Mouse (Mus musculus) embryonic facial prominence, embryonic 10.5 days (tissue): ENCODE results near the gene Crtc2. TPM values are rescaled to one million over a fixed set of nuclear protein-coding genes. Genes with fewer than 3 reads are reported as not detected.
A peak's percentile ranks its signal among the peaks of the same experiment; 100 is the strongest.

ENCODE experiments used
- DNase-seq: peaks from one replicate; pipeline ENCODE4 v3.0.0-alpha.2; 2017; ENCODE audit warnings: low spot score
- H3K27ac ChIP-seq: fragments of 300-500 bp; sonication (generic); replicated peaks from 2 replicates; pipeline ENCODE4 v1.5.1; 2016; ENCODE audit warnings: mild to moderate bottlenecking
- H3K27me3 ChIP-seq: fragments of 300-500 bp; sonication (generic); replicated peaks from 2 replicates; pipeline ENCODE4 v1.6.1; 2016; ENCODE audit warnings: low read depth, mild to moderate bottlenecking; ENCODE audit not compliant: poor library complexity, severe bottlenecking
- H3K36me3 ChIP-seq: fragments of 300-500 bp; sonication (generic); replicated peaks from 2 replicates; pipeline ENCODE4 v1.6.1; 2016; ENCODE audit warnings: mild to moderate bottlenecking, moderate library complexity
- H3K4me1 ChIP-seq: fragments of 300-500 bp; sonication (generic); 2 replicates; pipeline ENCODE4 v1.6.1; 2016
- H3K4me3 ChIP-seq: fragments of 300-500 bp; sonication (generic); 2 replicates; pipeline ENCODE4 v1.5.1; 2016; ENCODE audit warnings: mild to moderate bottlenecking, moderate library complexity
- H3K9me3 ChIP-seq: fragments of 300-500 bp; sonication (generic); 2 replicates; pipeline ENCODE4 v1.6.1; 2016; ENCODE audit warnings: mild to moderate bottlenecking
- WGBS: fragments of 180-500 bp; shearing (Covaris S2); methylation state at CpG from one replicate; pipeline ENCODE4 v1.1.7; 2016; 5-methylcytosine and 5-hydroxymethylcytosine counted together
- polyA plus RNA-seq: library from polyadenylated mRNA; unstranded; fragments of >200 nt; fragmentation: Nextera tagmentation; extraction: Ambion mirVana; gene quantifications from 2 replicates; pipeline ENCODE4 v1.2.1, GENCODE M21; 2016

Gene Crtc2
- polyA plus RNA-seq, 1 experiment from 2014 or later, result 26.1 TPM

DNA sequence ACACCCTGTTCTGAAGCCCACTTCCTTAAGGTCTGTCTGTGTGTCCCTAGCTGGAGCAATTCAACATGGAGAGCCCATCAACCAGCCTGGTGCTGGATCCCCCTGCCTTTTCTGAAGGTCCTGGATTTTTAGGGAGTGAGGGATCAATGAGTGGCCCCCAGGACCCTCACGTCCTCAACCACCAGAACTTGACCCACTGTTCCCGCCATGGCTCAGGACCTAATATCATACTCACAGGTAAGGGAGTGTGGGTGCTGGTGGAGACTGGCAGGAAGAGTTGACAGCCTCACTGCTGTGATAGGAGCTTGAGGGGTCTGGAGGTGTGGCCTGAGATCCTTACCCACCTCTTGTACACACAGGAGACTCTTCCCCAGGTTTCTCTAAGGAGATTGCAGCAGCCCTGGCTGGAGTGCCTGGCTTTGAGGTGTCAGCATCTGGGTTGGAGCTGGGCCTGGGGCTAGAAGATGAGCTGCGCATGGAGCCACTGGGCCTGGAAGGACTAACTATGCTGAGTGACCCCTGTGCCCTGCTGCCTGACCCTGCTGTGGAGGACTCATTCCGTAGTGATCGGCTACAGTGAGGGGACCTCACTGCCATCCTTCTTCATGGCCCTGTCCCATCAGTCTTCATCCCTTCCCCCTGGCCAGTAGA, 9.3 kb downstream of the Crtc2 start:
- H3K4me1 ChIP-seq, result peaks cover 24% of the 10 kb centered on the region
- H3K36me3 ChIP-seq, result peaks cover 71% of the 10 kb centered on the region
- no peaks in the 10 kb centered on the region for H3K9me3 ChIP-seq
- no peak overlapping the region for H3K4me3 ChIP-seq
- no peak for DNase-seq
- no peaks in the 10 kb centered on the region for H3K27me3 ChIP-seq
- no peak overlapping the region for H3K27ac ChIP-seq
- WGBS, result 84% methylated on average over 5 of the region's 5 CpGs

DNA sequence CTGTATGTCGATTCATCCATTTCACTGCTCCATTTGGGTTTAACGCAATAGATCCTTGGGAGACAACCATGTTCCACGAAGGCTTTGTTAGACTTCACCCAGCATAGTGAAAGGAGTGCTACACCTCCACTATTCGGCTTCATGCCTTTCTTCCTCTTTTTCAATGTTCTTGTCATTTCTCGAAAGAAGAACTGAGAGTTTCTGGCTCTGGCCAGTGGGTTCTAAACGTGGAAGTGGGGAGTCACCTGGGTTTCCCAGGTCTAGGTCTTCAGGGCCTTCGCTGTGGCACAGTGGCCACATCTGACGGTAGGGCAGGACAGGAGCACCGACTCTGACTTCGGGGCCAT, 10.7 kb downstream of the Crtc2 start:
- Histone ChIP-seq H3K4me1 (peaks cover 24% of the 10 kb centered on the region), H3K9me3 (no peaks in the 10 kb centered on the region), H3K27me3 (no peaks in the 10 kb centered on the region), H3K36me3 (peaks cover 67% of the 10 kb centered on the region), H3K27ac (peak overlapping the region; percentile 97), H3K4me3 (peak overlapping the region; percentile 82)
- WGBS, result 35% methylated on average over 10 of the region's 10 CpGs
- no peak for DNase-seq

DNA sequence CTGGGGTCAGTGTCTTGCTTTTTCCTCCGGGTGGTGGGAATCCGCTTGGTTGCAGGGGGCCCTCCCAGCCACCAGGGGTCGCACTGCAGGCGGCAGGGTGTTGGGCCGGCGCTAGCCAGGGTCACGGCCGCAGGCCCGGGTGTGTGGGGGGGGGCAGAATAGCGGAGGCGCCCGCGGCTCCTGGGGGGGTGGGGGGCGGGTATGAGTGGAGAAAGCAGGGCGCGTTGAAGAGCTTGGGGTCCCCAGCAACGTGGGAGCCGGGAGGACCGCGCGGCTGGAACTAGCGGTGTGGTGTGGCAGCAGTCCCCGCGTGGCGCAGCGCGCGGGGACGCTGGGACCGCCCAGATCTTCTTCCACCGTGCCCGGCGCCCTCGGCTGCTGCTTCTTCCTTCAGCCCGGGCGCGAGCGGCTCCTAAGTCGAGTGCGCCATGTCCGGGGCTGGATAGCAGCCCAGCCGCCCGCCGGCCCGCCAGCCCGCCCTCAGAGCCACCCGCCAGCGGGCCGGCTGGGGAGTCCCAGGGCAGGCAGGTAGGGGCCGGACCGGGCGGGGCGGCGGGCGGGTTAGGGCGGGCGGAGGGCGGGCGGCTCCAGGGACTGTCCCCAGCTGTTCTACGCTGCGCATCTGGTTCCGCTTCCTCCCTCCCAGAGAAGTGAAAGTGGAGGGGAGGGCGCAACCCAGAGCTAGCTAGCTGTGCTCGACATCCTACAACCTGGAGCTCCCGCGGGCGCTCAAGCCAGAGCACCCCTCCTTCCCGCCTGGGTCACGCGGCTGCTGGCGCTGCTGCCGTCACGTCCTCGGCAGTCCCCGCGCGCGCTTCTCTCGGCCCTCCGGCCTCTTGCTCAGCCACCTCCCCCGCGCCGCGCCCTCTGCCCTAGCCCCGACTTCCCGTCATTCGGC, 11.3 kb downstream of the Crtc2 start, which contains the start of gene Dennd4b:
Gene Dennd4b (plus strand): TSS at position 152 of the 898 bp plus-strand sequence.
- under 1% methylated on average over 87 of the region's 87 CpGs for WGBS
- Histone ChIP-seq H3K9me3 (no peaks in the 10 kb centered on the region), H3K36me3 (peaks cover 62% of the 10 kb centered on the region), H3K27me3 (no peaks in the 10 kb centered on the region), H3K27ac (peak within 1 kb of the TSS; percentile 97), H3K4me3 (peak within 1 kb of the TSS; percentile 82), H3K4me1 (peaks cover 24% of the 10 kb centered on the region)
- peak; percentile 93 for DNase-seq

DNA sequence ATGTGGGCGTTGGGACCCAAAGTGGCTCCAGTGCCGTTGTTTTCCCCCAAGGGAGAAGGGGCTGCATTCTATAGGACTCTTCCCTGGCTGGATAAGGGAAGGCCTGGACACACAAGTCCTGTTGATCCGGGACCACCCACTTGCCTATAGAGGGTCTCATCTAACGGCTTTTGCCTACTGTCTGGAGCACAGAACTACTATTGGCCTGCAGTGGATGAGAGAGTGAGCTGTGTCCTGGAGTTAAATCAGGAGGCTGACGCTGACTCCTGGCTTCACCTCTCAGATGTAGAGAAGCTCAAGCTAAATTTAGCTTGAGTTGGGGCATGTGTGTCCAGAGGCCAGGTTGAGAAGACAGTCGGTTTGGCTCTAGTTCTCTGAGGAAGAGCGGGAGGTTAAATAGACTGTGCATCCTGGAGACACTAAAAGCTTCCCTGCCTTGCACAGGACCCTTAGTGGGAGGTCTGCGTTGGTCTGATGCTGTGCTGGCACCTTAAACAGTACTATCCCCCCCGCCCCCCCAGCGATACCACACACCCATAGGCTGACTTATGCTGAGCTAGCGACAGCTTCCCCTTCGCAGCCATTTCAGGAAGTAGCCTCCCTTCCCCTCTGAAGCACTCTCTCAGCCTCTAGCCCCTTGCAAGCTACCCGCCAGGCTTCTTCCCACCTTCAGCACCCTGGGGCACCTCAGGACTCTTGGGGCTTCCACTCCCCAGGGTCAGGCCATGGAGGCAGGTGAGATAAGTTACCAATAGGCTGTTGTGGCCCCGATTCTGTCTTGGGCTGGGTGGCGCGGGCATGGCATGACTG, 12.2 kb downstream of the Crtc2 start:
- no peak for DNase-seq
- Histone ChIP-seq H3K4me3 (peak overlapping the region; percentile 82), H3K27ac (peak overlapping the region; percentile 97), H3K27me3 (no peaks in the 10 kb centered on the region), H3K9me3 (no peaks in the 10 kb centered on the region), H3K4me1 (peaks cover 24% of the 10 kb centered on the region), H3K36me3 (peaks cover 62% of the 10 kb centered on the region)
- WGBS, result 26% methylated on average over 16 of the region's 16 CpGs

DNA sequence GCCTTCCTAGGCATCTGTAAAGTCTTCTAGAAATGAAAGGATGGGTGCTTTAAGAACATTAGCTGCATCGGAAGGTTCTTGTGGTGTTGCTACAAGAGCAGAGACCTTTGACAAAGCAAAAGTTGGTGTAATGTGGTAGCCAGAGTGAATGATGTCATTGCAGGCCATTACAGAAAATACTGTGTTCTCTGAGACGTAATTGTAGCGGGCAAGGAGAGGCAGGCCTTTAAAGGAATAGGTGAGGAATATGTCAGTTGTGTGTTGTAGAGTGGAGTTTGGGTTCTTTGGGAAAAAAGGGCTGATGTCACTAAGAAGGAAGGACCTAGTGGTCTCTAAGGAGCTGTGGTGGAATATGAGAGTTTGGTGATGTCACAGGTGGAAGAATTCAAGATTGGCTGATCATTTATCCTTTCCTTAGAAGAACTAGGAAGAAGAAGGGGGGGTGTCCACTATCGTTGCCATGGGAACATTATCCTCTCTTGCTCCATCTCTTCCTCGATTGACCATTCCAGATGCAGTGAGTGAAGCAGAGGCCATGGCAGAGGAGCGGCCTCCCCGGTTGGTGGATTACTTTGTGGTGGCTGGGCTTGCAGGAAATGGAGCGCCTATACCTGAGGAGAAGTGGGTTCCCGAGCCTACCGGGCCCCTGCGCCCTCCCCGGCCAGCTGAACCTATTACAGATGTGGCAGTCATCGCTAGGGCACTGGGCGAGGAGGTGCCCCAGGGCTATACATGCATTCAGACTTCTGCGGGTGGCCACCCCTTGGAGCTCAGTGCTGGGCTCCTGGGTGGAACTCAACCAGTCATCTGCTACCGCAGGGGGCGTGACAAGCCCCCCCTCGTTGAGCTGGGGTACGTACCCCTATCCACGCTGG, 13.2 kb downstream of the Crtc2 start:
- DNase-seq, result no peak
- no peaks in the 10 kb centered on the region for H3K9me3 ChIP-seq
- H3K36me3 ChIP-seq, result peaks cover 62% of the 10 kb centered on the region
- no peak overlapping the region for H3K27ac ChIP-seq
- peaks cover 31% of the 10 kb centered on the region for H3K4me1 ChIP-seq
- H3K27me3 ChIP-seq, result no peaks in the 10 kb centered on the region
- WGBS, result 92% methylated on average over 20 of the region's 20 CpGs
- H3K4me3 ChIP-seq, result peak overlapping the region; percentile 82; the same call in 1 of the 2 replicates

DNA sequence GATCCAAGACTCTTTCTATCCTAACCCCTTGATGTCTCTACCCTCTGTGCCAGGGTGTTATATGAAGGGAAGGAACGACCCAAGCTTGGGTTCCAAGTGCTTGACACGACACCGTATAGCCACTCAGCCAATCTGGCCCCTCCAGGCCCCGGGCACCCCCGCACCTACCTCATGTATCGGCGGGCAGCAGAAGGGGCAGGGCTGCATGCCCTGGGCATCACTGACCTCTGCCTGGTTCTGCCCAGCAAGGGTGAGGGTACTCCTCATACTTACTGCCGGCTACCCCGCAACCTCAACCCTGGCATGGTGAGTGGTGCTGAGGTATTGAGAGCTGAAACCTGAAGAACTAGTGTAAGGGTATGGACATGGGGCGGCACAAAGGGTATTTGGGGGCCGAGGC, 14.2 kb downstream of the Crtc2 start:
- no peak for DNase-seq
- Histone ChIP-seq H3K27me3 (no peaks in the 10 kb centered on the region), H3K9me3 (no peaks in the 10 kb centered on the region), H3K36me3 (peaks cover 62% of the 10 kb centered on the region), H3K27ac (no peak overlapping the region), H3K4me3 (no peak overlapping the region), H3K4me1 (peaks cover 33% of the 10 kb centered on the region)
- 95% methylated on average over 11 of the region's 11 CpGs for WGBS

DNA sequence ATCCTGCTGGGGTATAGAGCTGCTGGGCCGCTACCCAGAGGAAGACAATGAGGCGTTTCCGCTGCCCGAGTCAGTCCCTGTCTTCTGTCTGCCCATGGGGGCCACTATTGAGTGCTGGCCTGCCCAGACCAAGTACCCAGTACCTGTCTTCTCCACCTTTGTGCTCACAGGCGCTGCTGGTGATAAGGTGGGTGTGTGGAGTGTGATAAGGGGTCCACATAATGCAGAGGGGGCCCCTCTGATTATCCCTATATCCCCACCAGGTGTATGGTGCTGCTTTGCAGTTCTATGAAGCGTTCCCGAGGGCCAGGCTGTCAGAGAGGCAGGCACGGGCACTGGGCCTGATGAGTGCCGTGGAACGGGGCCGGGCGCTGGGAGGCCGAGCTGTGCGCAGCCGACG, 15.0 kb downstream of the Crtc2 start:
- Histone ChIP-seq H3K36me3 (peaks cover 62% of the 10 kb centered on the region), H3K4me1 (peaks cover 33% of the 10 kb centered on the region), H3K27me3 (no peaks in the 10 kb centered on the region), H3K4me3 (no peak overlapping the region), H3K27ac (no peak overlapping the region), H3K9me3 (no peaks in the 10 kb centered on the region)
- DNase-seq, result no peak
- 90% methylated on average over 16 of the region's 16 CpGs for WGBS

DNA sequence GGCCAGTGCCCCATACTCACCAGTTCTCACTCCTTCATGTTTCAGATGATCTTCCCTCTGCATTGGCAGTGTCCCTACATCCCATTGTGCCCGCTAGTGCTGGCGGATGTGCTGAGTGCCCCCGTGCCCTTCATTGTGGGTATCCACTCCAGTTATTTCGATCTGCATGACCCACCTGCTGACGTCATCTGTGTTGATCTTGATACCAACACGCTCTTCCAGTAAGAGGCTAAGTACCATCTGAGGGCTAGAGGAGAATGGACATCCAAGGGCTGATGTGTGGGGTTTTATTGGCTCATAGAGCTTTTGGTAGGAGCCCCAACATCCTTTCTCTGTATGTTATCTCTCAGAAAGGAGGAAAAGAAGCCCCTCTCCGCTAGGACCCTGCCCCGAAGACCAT, 16.8 kb downstream of the Crtc2 start:
- no peak overlapping the region for H3K4me3 ChIP-seq
- no peak for DNase-seq
- no peak overlapping the region for H3K27ac ChIP-seq
- peaks cover 20% of the 10 kb centered on the region for H3K4me1 ChIP-seq
- 95% methylated on average over 8 of the region's 8 CpGs for WGBS
- no peaks in the 10 kb centered on the region for H3K27me3 ChIP-seq
- no peaks in the 10 kb centered on the region for H3K9me3 ChIP-seq
- H3K36me3 ChIP-seq, result peaks cover 69% of the 10 kb centered on the region

DNA sequence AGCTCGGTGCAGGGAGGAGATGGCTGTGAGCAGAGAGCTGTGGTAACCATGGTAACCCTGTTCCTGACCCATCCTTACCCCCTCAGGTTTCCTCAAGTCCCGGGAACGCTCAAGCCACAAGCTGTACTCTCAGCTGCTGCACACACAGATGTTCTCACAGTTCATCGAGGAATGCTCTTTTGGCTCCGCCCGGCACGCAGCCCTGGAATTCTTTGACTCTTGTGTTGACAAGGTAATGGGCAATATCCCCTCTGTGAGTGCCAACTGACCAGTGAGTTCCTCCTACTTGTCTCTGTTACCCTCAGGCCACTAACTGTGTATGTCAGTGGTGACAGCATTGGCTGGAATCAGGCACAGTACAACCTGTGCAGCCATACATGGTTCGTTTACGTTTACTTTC, 18.2 kb downstream of the Crtc2 start:
- peaks cover 15% of the 10 kb centered on the region for H3K4me1 ChIP-seq
- peaks cover 83% of the 10 kb centered on the region for H3K36me3 ChIP-seq
- H3K4me3 ChIP-seq, result no peak overlapping the region
- WGBS, result 70% methylated on average over 9 of the region's 9 CpGs
- no peak overlapping the region for H3K27ac ChIP-seq
- H3K9me3 ChIP-seq, result no peaks in the 10 kb centered on the region
- DNase-seq, result no peak
- H3K27me3 ChIP-seq, result no peaks in the 10 kb centered on the region

DNA sequence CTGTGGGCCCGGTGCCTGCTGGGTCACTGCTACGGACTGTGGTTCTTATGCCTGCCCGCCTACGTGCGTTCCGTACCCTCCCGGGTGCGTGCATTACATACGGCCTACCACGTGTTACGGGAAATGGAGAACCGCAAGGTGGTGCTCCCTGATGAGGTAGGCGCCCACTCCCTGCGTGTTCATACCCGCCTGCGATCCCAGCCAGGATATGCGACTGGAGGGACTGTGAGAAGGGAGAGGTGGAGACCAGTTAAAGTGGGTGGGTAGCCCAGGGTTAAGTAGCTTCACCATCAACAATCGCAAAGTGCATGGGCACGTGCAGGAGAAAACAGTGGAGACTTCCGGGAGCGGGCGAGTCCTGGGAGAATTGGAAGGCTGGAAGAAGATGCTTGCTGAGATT, 19.9 kb downstream of the Crtc2 start:
- Histone ChIP-seq H3K4me1 (peaks cover 15% of the 10 kb centered on the region), H3K27me3 (no peaks in the 10 kb centered on the region), H3K27ac (no peak overlapping the region), H3K9me3 (no peaks in the 10 kb centered on the region), H3K4me3 (no peak overlapping the region), H3K36me3 (peaks cover 85% of the 10 kb centered on the region)
- WGBS, result 92% methylated on average over 22 of the region's 22 CpGs
- no peak for DNase-seq

DNA sequence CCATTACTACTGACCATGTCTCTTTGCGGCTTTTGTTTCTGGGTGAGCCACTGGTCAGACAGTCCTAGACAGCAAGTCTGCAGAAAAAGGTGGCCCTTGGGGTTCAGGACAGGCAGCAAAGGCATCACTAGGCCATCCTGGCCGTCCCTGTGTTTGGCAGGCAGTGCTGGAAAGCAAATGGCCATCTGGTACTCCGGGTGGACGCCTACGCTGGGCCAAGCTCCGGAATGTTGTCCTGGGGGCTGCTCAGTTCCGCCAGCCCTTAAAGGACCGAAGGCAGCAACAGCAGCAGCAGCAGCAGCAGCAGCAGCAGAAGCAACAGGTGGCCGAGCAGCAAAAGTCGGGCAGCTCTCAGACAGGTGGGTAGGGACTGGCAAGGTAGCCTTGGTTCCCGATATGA, 21.3 kb downstream of the Crtc2 start:
- H3K4me3 ChIP-seq, result no peak overlapping the region
- WGBS, result 89% methylated on average over 11 of the region's 11 CpGs
- no peaks in the 10 kb centered on the region for H3K27me3 ChIP-seq
- no peak for DNase-seq
- H3K27ac ChIP-seq, result no peak overlapping the region
- H3K4me1 ChIP-seq, result peaks cover 15% of the 10 kb centered on the region
- no peaks in the 10 kb centered on the region for H3K9me3 ChIP-seq
- peaks cover 94% of the 10 kb centered on the region for H3K36me3 ChIP-seq

DNA sequence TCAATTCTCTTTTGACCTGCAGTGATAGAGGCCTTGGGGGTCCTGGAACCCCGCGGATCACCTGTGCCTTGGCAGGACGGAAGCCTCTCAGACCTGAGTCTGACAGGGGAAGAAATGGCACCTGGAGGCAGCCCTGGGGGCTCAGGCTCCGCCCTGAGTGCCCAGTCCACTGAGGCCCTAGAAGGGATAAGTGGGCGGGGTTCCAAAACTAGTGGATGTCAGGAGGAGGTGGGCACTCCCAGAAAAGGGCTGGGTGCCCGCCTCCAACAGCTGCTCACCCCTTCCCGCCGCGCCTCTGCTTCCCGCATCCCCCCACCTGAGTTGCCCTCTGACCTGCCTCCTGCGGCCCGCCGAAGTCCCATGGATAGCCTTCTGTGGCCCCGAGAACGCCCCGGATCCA, 22.9 kb downstream of the Crtc2 start:
- no peaks in the 10 kb centered on the region for H3K27me3 ChIP-seq
- H3K4me1 ChIP-seq, result peaks cover 10% of the 10 kb centered on the region
- no peaks in the 10 kb centered on the region for H3K9me3 ChIP-seq
- 41% methylated on average over 16 of the region's 16 CpGs for WGBS
- H3K36me3 ChIP-seq, result peaks cover 89% of the 10 kb centered on the region
- DNase-seq, result no peak
- no peak overlapping the region for H3K4me3 ChIP-seq
- H3K27ac ChIP-seq, result no peak overlapping the region
